Mouse (Mus musculus) thymus, postnatal 25 days (tissue): ENCODE results near the gene Foxj1.

Experiments used
- DNase-seq: peaks from one replicate; pipeline ENCODE4 v3.0.0; 2022

Foxj1 gene

DNA sequence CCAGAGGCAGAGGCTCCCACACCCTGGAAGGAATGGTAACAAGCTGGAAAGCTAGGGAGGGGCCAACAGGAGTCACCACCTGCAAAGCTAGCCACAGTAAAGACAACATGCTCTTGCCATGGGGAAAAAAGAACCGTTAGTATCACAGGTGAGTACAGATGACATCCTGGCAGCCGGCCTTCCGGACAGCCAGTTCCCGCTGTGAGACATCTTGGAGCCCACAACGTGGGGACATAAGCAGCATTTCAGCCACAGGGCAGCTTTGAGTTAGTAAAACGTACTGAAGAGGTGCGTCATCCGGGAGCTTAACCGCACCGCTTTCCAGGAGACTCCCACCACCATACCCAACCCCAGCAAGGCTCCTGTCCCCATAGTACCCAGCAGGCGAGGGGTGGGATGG lies 37.0 kb downstream of the Foxj1 start:
- no peak for DNase-seq

DNA sequence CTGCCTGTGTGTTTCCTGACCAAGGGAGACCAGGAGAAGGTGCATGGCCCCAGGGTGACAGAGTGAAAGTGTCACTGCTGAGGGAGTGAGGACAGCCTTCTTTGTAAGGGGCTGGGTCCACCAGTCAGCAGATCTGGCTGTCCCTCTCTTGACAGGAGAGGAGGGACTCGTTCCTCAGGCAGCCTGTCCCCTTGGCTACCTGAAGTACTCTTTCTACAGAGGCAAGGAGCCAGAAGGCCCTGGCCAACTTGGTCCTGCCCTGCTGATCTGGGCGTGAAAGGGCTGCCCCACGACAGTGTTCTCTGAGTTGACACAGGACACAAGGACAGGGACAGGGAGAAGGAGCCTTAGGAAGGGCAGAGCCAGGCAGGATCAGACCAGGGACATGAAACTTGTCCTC lies 38.2 kb downstream of the Foxj1 start:
- DNase-seq = no peak

DNA sequence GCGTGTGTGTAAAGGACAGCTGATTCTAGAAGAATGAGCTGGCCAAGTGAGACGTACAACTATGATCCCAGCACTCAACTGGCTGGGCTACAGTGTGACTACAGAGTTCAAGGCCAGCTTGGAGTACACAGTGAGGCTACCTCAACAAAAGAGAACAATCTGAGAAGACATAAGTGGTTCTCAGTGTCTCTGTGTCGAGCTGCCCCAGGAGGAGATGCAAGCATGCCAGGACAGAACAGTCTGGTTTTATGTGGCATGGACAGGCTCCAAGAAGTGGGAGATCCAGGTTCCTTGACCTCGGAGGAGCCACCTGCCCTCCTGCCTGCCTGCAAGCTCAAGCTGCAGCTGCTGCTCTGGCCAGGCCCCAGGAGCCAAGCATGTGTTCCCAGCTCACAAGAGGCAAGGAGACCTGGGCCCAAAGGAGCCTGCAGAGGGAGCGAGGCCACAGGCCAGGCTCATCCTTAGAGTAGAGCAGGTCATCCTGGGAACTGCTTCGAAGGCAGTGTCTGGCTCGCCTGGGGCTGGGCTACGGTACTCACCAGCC lies 38.9 kb downstream of the Foxj1 start:
- no peak for DNase-seq

DNA sequence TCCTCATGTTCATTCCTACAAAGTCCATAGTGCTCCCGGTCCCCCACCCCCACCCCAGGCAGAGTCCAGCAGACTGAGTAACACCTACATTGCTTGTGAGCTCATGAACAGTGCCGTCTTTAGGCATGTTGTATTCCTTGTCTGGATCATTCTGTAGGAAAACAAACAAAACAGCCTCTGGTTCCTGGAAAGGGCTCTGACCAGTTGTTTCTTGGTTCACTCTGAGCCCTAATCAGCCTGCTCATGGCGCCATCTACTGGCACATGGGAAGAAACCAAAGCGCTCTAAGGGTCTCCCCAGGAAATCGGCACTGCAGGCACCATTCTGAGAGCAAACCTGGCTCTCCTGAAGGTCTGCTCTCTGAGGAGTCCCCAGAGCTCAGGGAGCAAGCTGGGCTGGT lies 40.9 kb downstream of the Foxj1 start:
- DNase-seq = peak; percentile 58

DNA sequence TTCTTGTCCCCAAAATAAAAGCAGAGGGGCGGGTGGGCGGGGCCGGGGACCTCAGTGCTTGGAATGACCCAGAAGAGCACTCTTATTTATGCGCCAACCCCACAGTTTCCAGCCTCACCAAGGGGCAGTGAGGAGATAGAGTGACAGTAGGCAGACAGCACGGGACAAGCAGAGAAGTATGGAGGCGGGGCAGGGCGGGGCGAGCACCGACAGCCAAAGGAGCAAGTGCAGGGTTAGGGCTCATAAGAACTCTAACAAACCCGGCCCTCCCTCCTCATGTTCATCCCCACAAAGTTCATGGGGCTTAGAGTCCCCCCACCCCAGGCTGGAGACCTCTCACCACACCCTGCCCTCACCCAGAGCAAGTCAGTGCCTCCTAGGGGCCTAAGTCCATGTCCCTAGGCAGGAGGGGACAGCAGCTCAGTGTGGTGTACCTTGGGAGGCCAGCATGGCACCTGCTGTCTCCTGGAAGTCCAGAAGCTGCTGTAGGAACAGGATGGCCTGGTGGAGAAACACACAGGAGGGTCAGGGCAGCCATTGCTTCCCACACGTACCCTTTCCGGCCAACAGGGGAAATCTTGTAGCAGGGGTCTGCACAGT lies 41.6 kb downstream of the Foxj1 start:
- DNase-seq = no peak

DNA sequence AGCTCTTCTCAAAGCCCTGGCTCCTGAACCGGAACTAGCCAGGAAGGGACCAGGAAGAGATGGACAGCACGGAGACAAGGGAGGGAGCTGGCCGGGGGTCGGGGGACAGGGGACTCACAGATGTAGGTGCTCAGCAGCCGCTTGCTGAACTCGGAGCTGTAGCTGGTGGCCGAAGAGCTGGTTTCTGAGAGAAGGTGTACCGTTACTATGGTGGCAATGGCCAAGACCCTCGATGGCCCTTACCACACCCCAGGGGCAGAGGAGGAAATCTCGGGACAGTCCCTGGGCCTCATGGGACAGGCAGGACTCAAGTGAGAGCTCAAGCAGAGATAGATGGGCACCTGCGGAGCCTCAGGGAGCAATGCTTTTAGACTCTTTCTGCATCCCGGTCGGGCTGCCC lies 42.8 kb downstream of the Foxj1 start:
- no peak for DNase-seq

DNA sequence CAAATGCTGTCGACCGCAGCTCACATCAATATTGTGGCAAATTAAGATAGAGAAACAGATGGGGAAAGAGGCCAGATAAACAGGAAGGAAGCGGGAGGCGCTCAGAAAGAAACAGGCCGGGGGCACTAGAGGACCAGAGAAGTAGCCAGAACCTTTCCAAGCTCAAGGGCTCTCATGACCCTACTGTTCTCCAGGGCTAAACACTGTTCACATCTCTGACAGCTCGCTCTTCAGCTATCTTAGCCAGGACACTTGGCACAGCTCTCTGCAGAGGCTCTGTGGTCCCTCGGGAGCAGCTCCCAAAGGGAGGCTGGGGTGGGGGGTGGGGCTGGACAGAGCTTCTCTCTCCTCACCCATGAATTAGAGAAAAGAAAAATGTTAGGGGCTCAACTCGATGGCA lies 44.6 kb downstream of the Foxj1 start:
- no peak for DNase-seq

DNA sequence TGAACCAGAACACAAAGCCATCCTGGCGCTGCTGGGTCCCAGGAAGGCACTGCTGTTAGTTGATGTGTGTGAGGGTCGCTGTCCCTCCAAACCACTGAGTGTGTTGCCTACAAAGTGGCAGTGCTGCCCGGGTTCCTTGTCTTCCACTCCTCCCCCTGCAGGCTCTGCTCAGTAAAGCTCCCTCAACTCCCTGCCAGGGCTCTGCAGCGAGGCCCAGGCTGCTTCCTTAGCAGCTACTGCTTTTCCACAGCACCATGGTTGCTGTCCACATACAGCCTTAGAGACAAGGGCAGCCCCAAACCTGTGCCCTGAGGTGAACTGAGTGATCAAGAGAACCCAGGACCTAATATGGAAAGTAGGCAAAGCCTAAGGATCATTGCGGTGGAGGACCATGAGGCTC lies 47.8 kb downstream of the Foxj1 start:
- no peak for DNase-seq

DNA sequence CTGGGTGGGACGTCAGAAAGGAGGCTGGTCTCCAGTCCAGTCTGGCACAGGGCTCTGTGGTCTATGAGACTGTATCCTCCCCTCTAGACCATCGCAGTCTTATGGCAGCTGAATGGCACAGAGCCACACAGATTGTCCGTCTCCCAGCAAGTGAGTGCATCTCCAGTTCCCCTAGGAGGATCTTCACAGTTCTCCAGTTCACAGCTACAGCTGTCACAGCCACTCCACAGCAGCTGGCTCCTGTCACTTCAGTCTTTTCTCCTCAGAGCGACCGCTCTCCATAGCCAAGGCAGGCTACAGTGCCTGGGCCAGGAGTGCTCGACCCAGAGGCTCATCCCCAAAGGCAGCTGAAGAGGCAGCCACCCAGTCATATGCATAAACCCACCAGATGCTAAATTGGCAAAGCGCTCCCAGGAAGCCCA lies 49.4 kb downstream of the Foxj1 start:
- DNase-seq = no peak

DNA sequence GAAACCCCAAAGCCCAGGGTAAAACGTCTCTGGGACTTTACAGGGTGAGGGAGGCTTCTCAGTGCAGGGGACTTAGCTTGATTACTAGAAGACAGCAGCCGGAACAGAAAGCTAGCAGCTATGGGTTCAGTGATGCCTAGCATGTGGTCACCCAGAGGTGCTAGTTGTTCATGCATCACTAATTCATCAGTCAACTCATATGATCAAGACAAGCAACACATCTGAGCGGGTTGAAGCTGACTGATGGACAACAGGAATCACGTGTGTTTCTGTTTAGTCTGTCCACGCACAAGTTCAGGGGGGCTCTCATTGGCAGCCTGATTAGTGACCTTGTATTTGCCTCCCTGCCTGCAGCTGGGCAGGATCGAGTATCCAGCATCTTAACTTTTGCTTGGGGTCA lies 51.2 kb downstream of the Foxj1 start:
- DNase-seq = no peak

DNA sequence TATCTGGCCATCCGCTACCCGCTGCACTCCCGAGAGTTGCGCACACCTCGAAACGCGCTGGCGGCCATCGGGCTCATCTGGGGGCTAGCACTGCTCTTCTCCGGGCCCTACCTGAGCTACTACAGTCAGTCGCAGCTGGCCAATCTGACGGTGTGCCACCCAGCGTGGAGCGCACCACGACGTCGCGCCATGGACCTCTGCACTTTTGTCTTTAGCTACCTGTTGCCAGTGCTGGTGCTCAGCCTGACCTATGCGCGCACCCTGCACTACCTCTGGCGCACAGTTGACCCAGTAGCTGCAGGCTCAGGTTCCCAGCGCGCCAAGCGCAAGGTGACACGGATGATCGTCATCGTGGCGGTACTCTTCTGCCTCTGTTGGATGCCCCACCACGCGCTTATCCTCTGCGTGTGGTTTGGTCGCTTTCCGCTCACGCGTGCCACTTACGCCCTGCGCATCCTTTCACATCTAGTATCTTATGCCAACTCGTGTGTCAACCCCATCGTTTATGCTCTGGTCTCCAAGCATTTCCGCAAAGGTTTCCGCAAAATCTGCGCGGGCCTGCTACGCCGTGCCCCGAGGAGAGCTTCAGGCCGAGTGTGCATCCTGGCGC lies 52.2 kb downstream of the Foxj1 start:
- no peak for DNase-seq

DNA sequence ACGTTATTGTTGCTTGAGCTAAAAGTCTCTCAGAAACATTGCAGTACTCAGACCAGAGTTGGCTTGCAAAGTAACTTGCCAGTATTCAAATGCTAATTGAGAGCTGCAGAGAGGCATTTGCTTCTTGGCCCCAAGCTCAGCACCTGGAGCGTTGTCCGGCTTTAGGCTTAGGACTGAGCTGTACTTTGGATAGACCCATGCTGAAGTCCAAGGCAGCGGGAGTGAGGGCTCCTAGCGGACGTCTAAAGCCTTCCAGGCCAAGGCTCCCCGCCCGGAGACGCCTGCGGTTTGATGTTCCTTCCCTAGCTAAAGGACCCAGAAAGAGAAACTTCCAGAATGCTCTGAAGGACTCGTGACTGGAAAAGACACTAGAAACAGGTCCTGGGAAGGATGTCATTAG lies 53.1 kb downstream of the Foxj1 start:
- DNase-seq = no peak

DNA sequence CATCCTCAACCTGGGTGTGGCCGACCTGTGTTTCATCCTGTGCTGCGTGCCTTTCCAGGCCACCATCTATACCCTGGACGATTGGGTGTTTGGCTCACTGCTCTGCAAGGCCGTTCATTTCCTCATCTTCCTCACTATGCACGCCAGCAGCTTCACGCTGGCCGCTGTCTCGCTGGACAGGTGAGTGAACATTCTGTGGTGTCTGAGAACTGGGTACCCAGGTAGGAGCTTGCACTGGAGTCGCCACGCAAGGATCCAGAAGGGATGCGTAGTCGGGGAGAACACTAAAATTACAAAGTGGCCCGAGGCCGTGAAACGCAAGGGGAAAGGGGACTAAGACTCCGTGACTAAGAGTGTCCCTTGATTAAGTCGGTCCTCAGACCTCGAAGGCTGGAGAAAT lies 53.5 kb downstream of the Foxj1 start:
- no peak for DNase-seq

DNA sequence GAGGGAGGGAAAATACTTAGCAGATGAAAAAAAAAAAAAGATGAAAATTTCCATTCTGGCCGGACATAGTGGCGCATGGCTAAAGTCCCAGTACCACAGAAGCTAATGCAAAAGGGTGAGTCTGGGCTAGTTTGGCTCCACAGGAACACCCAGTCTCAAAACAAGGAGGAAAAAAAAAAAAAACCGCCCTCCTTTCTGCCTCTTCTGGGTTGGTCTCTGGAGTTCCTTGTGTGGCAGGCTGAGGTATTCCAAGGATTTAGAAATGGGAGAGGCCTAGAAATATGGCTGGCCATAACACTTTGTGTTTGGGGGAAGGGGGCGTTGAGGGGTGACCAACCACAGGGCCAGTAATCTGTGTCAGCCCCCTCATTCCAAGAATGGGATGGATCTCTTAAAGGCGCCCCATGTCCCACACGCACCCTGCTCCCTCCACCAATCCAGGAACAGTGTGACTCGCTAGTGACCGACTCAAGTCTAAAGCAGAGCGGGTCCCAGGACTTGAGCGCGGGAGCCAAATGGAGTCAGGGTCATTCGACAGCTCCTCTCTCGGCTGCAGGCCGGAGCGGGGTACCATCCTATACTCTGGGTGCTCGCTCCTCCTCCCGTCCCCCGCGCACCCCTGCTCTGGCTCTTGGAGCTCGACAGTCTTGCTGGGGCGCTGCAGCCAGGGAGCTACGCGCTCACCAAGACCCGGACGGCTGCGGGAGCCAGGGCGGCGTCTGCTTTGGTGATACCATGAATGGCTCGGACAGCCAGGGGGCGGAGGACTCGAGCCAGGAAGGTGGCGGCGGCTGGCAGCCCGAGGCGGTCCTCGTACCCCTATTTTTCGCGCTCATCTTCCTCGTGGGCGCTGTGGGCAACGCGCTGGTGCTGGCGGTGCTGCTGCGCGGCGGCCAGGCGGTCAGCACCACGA lies 54.2 kb downstream of the Foxj1 start, which contains the start of gene Galr2:
Gene Galr2 (plus strand): TSS at position 189 of the 913 bp plus-strand sequence.
- no peak for DNase-seq
